Mouse (Mus musculus): ENCODE results near the gene Slc43a2. TPM values are rescaled to one million over a fixed set of nuclear protein-coding genes. Genes with fewer than 3 reads are reported as not detected.

The Slc43a2 gene
- polyA plus RNA-seq, 1 experiment: 57.4 TPM

DNA sequence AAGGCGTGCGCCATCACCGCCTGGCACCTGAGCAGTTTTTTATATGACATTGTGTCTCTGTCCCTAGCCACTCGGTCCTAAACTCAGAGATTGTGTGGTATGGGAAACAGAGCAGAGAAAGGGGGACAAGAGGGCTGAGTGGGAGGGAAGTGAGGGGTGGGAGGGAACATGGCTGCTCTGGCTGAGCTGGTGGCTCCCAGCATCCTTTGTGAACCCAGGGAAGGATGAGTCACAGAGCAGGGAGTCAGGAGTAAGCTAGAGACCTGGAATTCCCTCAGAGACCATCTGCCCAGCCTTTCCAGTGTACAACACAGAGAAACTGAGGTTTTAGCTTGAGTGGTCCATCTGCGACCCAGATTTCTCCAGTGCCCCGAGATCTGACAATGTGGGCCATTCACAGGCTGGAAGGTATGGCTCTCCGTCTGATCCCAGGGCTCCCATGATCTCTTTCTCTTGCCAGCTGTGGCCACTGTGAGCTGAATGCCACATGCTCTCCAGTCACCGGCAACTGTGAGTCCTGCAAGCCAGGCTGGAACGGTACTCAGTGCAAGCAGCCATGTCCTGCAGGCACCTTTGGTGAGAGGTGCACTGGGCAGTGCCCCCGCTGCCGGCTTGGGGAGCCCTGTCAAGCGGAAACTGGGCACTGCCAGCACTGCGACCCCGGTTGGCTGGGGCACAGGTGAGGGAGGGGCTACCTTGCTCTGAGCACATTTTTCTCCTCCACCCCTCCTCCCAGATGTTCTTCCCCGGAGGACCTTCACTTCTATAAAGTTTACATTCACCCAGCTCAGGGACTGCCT, 11.5 kb upstream of the Slc43a2 start:
- H3K4me3 ChIP-seq (replicated peaks; ENCODE audit: insufficient read depth, low read depth, low read length): no peak overlapping the region
- 57% methylated on average over 15 of the region's 15 CpGs for WGBS
- H3K4me1 ChIP-seq (ENCODE audit: control insufficient read depth, insufficient read depth, low read length): no peaks in the 10 kb centered on the region; the same call in 1 of the 2 replicates
- no peak for DNase-seq
- H3K27ac ChIP-seq (ENCODE audit: insufficient read depth, low read length): no peak overlapping the region
- H3K27me3 ChIP-seq (ENCODE audit: control insufficient read depth, insufficient read depth, low read length): no peaks in the 10 kb centered on the region
- TF ChIP-seq POLR2A (IDR thresholded peaks at IDR 0.05; ENCODE audit: borderline replicate concordance, insufficient read depth, low read length): no peak
- TF ChIP-seq CTCF (IDR thresholded peaks at IDR 0.05; ENCODE audit: borderline replicate concordance, insufficient read depth, low read depth, low read length): no peak

DNA sequence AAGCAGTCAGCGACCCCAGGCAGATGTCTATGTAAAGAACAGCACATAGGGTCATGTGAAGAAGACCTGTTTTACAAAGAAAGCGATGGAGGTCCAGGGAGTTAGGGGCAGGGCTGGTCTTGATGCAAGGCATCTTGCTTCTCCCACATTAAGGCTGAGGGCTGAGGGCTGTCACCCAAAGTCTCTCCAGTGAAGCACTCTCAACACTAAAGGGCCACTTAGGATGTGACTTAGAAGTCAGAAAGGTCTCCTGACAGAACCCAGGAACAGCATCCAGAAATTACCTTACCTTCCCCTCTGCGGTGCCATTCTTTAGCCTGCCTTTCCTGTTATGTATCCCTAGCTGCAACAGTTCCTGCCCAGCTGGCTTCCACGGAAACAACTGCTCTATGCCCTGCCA, 9.9 kb upstream of the Slc43a2 start:
- TF ChIP-seq POLR2A (IDR thresholded peaks at IDR 0.05; ENCODE audit: borderline replicate concordance, insufficient read depth, low read length) (no peak), CTCF (IDR thresholded peaks at IDR 0.05; ENCODE audit: borderline replicate concordance, insufficient read depth, low read depth, low read length) (no peak)
- 78% methylated on average over 4 of the region's 4 CpGs for WGBS
- DNase-seq: no peak

GRCm38 (mm10) chr11:75522793-75523192, 8.7 kb upstream of the Slc43a2 start:
- H3K27me3 ChIP-seq (ENCODE audit: control insufficient read depth, insufficient read depth, low read length): no peaks in the 10 kb centered on the region
- TF ChIP-seq CTCF (IDR thresholded peaks at IDR 0.05; ENCODE audit: borderline replicate concordance, insufficient read depth, low read depth, low read length): no peak
- TF ChIP-seq POLR2A (IDR thresholded peaks at IDR 0.05; ENCODE audit: borderline replicate concordance, insufficient read depth, low read length): no peak
- peaks cover 11% of the 10 kb centered on the region for H3K4me1 ChIP-seq (ENCODE audit: control insufficient read depth, insufficient read depth, low read length)
- H3K4me3 ChIP-seq (replicated peaks; ENCODE audit: insufficient read depth, low read depth, low read length): no peak overlapping the region
- no peak overlapping the region for H3K27ac ChIP-seq (ENCODE audit: insufficient read depth, low read length)
- 90% methylated on average over 2 of the region's 2 CpGs for WGBS
- DNase-seq: no peak

More for the DNA sequence above, 9.9 kb upstream of the Slc43a2 start:
- H3K4me3 ChIP-seq (replicated peaks; ENCODE audit: insufficient read depth, low read depth, low read length): no peak overlapping the region
- no peak overlapping the region for H3K27ac ChIP-seq (ENCODE audit: insufficient read depth, low read length)
- H3K27me3 ChIP-seq (ENCODE audit: control insufficient read depth, insufficient read depth, low read length): no peaks in the 10 kb centered on the region
- peaks cover 11% of the 10 kb centered on the region for H3K4me1 ChIP-seq (ENCODE audit: control insufficient read depth, insufficient read depth, low read length)

DNA sequence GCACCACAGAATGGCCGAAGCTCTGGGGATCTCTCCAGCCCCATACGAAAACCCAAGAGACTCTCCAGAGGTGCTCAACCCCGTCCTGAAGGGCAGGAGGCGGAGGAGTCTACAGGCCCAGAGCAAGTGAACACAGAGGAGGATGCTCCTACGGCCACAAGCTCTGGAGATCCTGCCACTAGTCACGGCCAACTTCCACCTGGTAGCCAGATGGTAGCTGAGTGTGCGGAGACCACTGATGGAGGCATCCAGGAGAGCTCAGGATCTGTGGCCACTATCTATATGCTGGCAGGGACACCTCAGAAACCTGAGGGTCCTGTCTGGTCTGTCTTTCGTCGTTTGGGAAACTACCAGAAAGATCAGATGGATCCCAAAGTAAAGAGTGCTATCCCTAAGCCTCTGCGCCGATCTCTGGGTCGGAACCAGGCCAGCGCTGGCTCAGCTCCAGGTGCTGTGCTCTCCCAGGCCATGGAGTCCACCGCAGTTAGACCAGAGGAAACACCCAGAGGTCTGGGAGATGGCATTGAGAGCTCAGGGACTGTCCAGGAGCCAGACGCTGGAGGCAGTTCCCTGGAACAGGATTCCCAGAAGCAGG, 5.9 kb upstream of the Slc43a2 start:
- Histone ChIP-seq H3K27ac (ENCODE audit: insufficient read depth, low read length) (peak overlapping the region; percentile 73), H3K27me3 (ENCODE audit: control insufficient read depth, insufficient read depth, low read length) (no peaks in the 10 kb centered on the region), H3K4me1 (ENCODE audit: control insufficient read depth, insufficient read depth, low read length) (peaks cover 11% of the 10 kb centered on the region), H3K4me3 (replicated peaks; ENCODE audit: insufficient read depth, low read depth, low read length) (peak overlapping the region; percentile 37)
- DNase-seq: peak; percentile 80 to 82
- 35% methylated on average over 15 of the region's 15 CpGs for WGBS
- TF ChIP-seq CTCF (IDR thresholded peaks at IDR 0.05; ENCODE audit: borderline replicate concordance, insufficient read depth, low read depth, low read length) (no peak), POLR2A (IDR thresholded peaks at IDR 0.05; ENCODE audit: borderline replicate concordance, insufficient read depth, low read length) (no peak)

- WGBS: 93% methylated on average over 6 of the region's 6 CpGs
- no peak for DNase-seq
- H3K4me3 ChIP-seq (replicated peaks; ENCODE audit: insufficient read depth, low read depth, low read length): no peak overlapping the region
Observed at GRCm38 (mm10) chr11:75526943-75527342, 4.6 kb upstream of the Slc43a2 start.

GRCm38 (mm10) chr11:75529771-75530170, 1.7 kb upstream of the Slc43a2 start:
- 47% methylated on average over 4 of the region's 4 CpGs for WGBS
- H3K27ac ChIP-seq (ENCODE audit: insufficient read depth, low read length): no peak overlapping the region

More at GRCm38 (mm10) chr11:75526943-75527342, 4.6 kb upstream of the Slc43a2 start:
- H3K4me1 ChIP-seq (ENCODE audit: control insufficient read depth, insufficient read depth, low read length): peaks cover 11% of the 10 kb centered on the region
- no peak overlapping the region for H3K27ac ChIP-seq (ENCODE audit: insufficient read depth, low read length)
- no peaks in the 10 kb centered on the region for H3K27me3 ChIP-seq (ENCODE audit: control insufficient read depth, insufficient read depth, low read length)
- TF ChIP-seq POLR2A (IDR thresholded peaks at IDR 0.05; ENCODE audit: borderline replicate concordance, insufficient read depth, low read length) (no peak), CTCF (IDR thresholded peaks at IDR 0.05; ENCODE audit: borderline replicate concordance, insufficient read depth, low read depth, low read length) (no peak)

GRCm38 (mm10) chr11:75530325-75530724, 1.2 kb upstream of the Slc43a2 start:
- H3K4me3 ChIP-seq (replicated peaks; ENCODE audit: insufficient read depth, low read depth, low read length): peak overlapping the region; percentile 96
- TF ChIP-seq POLR2A (IDR thresholded peaks at IDR 0.05; ENCODE audit: borderline replicate concordance, insufficient read depth, low read length) (peak; percentile 39; the same call in 1 of the 2 replicates), CTCF (IDR thresholded peaks at IDR 0.05; ENCODE audit: borderline replicate concordance, insufficient read depth, low read depth, low read length) (peak; percentile 95)
- peak; percentile 93 to 100 for DNase-seq
- no peaks in the 10 kb centered on the region for H3K27me3 ChIP-seq (ENCODE audit: control insufficient read depth, insufficient read depth, low read length)
- peaks cover 11% of the 10 kb centered on the region for H3K4me1 ChIP-seq (ENCODE audit: control insufficient read depth, insufficient read depth, low read length)
- H3K27ac ChIP-seq (ENCODE audit: insufficient read depth, low read length): peak overlapping the region; percentile 89
- 0% methylated on average over 10 of the region's 10 CpGs for WGBS

More at GRCm38 (mm10) chr11:75529771-75530170, 1.7 kb upstream of the Slc43a2 start:
- Histone ChIP-seq H3K4me3 (replicated peaks; ENCODE audit: insufficient read depth, low read depth, low read length) (no peak overlapping the region), H3K27me3 (ENCODE audit: control insufficient read depth, insufficient read depth, low read length) (no peaks in the 10 kb centered on the region), H3K4me1 (ENCODE audit: control insufficient read depth, insufficient read depth, low read length) (peaks cover 11% of the 10 kb centered on the region)
- TF ChIP-seq POLR2A (IDR thresholded peaks at IDR 0.05; ENCODE audit: borderline replicate concordance, insufficient read depth, low read length) (no peak), CTCF (IDR thresholded peaks at IDR 0.05; ENCODE audit: borderline replicate concordance, insufficient read depth, low read depth, low read length) (no peak)
- DNase-seq: no peak
